In the genomic region with DNA sequence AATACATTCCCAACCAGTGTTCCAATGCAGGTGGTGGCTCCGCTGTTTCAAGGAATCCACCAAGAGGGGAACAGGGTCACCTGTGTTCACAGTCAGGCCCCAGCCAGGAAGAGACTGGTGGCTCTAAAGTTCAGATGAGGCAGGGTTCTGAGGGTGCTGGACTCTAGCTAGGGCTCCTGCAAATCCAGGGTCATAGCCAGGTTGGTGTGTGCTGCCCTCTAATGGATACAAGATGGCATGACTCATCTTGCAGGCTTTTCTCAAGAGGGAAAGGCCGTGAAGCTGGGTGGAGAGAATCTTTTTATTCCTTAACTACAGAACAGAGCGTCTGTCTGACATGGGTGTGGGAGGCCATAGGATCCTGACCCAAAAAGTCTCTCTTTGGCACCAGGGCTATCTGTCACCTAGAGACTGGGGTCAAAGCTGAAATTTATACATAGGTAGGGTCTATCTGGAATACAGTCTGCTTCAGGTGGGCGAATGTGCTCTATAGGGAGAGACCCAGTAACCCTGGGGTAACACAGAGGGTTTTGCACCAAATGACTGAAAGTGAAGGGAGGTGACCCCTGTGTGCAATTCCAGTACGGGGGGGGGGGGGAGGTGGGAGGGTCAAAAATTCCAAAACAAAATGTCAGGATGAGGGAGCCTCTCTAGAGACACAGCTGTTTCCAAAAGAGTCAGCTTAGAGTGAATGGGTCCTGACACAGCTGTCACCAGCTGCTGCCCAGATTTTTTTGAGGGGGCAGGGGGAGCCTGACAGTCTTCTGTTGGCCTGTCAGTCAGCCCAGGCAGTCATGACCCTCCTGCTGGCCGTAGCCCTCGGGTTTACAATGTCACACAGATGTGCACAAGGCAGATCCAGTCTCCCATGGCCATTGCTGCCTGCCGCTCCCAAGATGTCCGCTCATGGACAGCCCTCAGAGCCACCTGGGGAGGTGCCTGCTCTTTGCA, we compare ENCODE assay signal across 8 mouse cellular contexts. TPM values are rescaled to one million over a fixed set of nuclear protein-coding genes. Genes with fewer than 3 reads are reported as not detected.
DNase-seq lines count a peak whose midpoint lies in the region; ATAC-seq and TF ChIP-seq lines count a peak whose summit lies in the region.

No protein-coding gene starts in this region.

- H3K27me3 ChIP-seq in spleen, adult 2 months (ENCODE audit: control insufficient read depth, insufficient read depth, low read length): no peaks in the 10 kb centered on the region
- H3K27me3 ChIP-seq in embryonic facial prominence, embryonic 10.5 days (replicated peaks; ENCODE audit: low read depth, poor library complexity, severe bottlenecking): no peaks in the 10 kb centered on the region

- peak; percentile 16; the same call in 1 of the 2 replicates for TF ChIP-seq CTCF in spleen, adult 2 months (IDR thresholded peaks at IDR 0.05; ENCODE audit: extremely low read depth, insufficient read depth, insufficient read length, insufficient replicate concordance)

- no peaks in the 10 kb centered on the region for H3K4me1 ChIP-seq in spleen, adult 2 months (ENCODE audit: control insufficient read depth, insufficient read depth, insufficient read length)
- H3K4me1 ChIP-seq in embryonic facial prominence, embryonic 10.5 days: peaks cover 7% of the 10 kb centered on the region; the same call in 1 of the 2 replicates

- no peak for ATAC-seq in inflammation-experienced regulatory T-cells, adult 6 months

- TF ChIP-seq POLR2A in spleen, adult 2 months (IDR thresholded peaks at IDR 0.05; ENCODE audit: low read depth, low read length): no peak

- no peak overlapping the region for H3K27ac ChIP-seq in spleen, adult 2 months (ENCODE audit: insufficient read depth, low read length)
- H3K27ac ChIP-seq in embryonic facial prominence, embryonic 10.5 days (replicated peaks): no peak overlapping the region

- H3K4me3 ChIP-seq in spleen, adult 2 months (ENCODE audit: extremely low read depth, insufficient read depth, insufficient read length): no peak overlapping the region
- no peak overlapping the region for H3K4me3 ChIP-seq in embryonic facial prominence, embryonic 10.5 days

- no peaks in the 10 kb centered on the region for H3K36me3 ChIP-seq in spleen, adult 2 months (ENCODE audit: control insufficient read depth, insufficient read depth, low read length)
- H3K36me3 ChIP-seq in embryonic facial prominence, embryonic 10.5 days (replicated peaks): no peaks in the 10 kb centered on the region

- WGBS in spleen, adult 2 months: 69% methylated on average over 9 of the region's 9 CpGs
- WGBS in embryonic facial prominence, embryonic 10.5 days: 54% methylated on average over 9 of the region's 9 CpGs

- DNase-seq in adrenal gland, postnatal 10 days: peak; percentile 35
- no peak for DNase-seq in adrenal gland, adult 18-20 months (ENCODE audit: low spot score in 2 of 2)
- DNase-seq in spleen, adult 2 months (ENCODE audit: low read depth in 1 of 2, low spot score in 2 of 2): no peak
- DNase-seq in spleen, postnatal 4 days (ENCODE audit: low spot score in 2 of 2): no peak
- peak; percentile 40 for DNase-seq in embryonic facial prominence, embryonic 10.5 days (ENCODE audit: low spot score)
- DNase-seq in kidney, adult 18-20 months: peak; percentile 14
- DNase-seq in lung, postnatal 36 days: peak; percentile 42

- H3K9me3 ChIP-seq in embryonic facial prominence, embryonic 10.5 days: no peaks in the 10 kb centered on the region

RNA-seq across cellular contexts. Expression of a gene that starts 44.2 kb away (rescaled TPM):
- not detected for total RNA-seq in adrenal gland, postnatal 10 days (2021)
- not detected for total RNA-seq in adrenal gland, adult 18-20 months (2021)
- not detected in 2 replicates for polyA plus RNA-seq in spleen, adult 2 months (2012; rRNA removed)
- not detected in 2 replicates for polyA plus RNA-seq in embryonic facial prominence, embryonic 10.5 days (2016; fragmentation: Nextera tagmentation; extraction: Ambion mirVana)
- not detected for polyA plus RNA-seq in inflammation-experienced regulatory T-cells, adult 6 months (2017; shearing (Covaris generic))

Comparison
In these comparisons a context has a peak if more than half of its experiments do, and no peak if none do; other contexts are left out.
1. DNase-seq: peak in adrenal gland, postnatal 10 days (single experiment), embryonic facial prominence, embryonic 10.5 days (single experiment), kidney, adult 18-20 months (single experiment) and lung, postnatal 36 days (single experiment); none in adrenal gland, adult 18-20 months (0 of 2), spleen, adult 2 months (0 of 2) and spleen, postnatal 4 days (0 of 2).